Mouse (Mus musculus) neural tube, embryonic 10.5 days (tissue): Measurements from ENCODE around the gene Apoa4.

Source experiments
- DNase-seq: peaks from one replicate; pipeline ENCODE4 v3.0.0-alpha.2; 2017; ENCODE audit warnings: low spot score; ENCODE audit errors: extremely low spot score

Apoa4 gene

DNA sequence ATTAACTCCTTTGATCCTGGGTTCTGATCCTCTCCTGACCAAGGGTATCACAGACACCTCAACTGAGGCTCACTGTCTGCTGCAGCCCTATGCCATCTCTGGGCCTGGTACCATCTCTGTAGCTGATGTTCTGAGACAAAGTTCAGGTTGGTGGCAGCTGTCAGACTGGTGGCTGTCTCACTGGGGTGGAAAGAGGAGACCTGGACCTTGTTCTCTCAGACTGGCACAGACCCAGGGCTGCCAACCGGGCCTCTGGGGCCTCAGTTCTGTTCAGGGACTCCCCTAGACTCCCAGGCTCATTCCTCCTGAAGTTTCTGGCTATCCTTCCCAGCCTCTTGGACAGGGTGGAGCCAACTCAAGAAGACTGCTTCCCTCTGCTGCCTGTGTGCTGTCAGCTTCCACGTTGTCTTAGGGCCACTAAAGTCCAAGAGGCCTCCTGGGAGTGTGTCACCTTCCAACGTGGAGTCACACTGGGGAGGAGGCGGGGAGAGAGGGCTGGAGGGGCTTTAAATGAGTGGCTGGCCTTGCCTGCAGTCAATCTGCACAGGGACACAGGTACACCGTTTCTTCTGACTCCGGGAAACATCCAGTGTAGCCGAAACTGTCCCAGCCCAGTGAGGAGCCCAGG, at the start of gene Apoa4:
Gene Apoa4 (plus strand): TSS at position 171 of the 628 bp plus-strand sequence.
- no peak for DNase-seq

DNA sequence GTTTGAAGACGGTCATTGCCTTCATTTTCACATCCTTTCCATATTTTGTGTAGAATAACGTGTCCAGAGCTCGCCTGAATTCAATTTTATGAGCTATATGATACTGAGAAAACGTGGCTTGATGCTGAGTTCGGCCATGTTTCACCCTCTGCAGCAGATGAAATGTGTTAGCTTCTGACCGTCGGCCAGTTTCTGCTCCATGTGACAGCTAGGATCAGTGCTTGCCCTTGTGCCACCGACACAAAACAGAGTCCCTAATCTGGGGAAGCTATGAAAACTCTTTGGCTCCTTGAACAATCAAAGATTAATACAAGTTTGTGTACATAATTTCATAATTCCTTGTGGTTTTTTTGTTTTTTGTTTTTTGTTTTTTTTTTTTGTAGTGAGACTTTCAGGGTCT, 49.3 kb upstream of the Apoa4 start:
- no peak for DNase-seq

DNA sequence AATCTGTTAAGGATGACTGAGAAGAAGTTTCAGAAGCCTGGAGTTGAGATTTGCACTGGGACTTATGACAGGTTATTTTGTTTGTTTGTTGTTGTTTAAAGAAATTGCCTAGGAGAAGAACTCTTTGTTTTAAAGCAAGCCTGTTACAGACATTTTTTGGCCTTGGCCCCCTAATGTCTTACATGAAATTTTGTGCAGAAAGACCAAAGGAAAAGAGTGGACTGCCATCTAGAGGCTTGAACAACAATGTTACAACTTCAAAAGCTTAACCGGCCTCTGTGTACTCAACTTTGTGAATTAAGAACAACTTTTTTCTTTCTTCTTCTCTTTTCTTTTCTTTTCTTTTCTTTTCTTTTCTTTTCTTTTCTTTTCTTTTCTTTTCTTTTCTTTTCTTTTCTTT, 48.9 kb upstream of the Apoa4 start:
- DNase-seq, result no peak

GRCm38 (mm10) chr9:46192642-46193041, 47.9 kb upstream of the Apoa4 start:
- no peak for DNase-seq

- DNase-seq, result no peak
Measured at GRCm38 (mm10) chr9:46194809-46195208, 45.7 kb upstream of the Apoa4 start.

DNA sequence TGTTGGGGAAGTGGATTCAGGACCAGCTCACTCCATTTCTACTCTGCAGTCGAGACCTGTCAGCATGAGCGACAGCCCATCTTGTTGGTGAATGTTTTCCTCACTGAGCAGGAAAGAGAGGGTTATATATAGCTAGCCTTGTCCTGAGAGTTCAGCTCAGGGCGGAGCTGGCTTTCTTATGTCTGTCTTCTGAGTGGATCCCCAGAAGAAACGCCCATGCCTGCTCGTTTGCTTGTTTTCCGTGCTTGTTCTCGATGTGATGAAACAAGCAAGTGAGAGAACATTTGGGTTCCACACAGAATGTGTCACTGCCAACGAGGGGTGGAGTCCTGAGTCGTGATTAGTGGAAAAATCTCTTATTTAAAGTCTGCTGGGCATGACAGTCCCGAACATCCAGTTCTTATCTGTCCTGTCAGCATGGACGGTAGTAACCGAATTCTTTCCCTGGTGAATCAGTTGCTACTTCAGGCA, 43.8 kb upstream of the Apoa4 start:
- DNase-seq, result no peak

GRCm38 (mm10) chr9:46198461-46198860, 42.0 kb upstream of the Apoa4 start:
- DNase-seq, result no peak

DNA sequence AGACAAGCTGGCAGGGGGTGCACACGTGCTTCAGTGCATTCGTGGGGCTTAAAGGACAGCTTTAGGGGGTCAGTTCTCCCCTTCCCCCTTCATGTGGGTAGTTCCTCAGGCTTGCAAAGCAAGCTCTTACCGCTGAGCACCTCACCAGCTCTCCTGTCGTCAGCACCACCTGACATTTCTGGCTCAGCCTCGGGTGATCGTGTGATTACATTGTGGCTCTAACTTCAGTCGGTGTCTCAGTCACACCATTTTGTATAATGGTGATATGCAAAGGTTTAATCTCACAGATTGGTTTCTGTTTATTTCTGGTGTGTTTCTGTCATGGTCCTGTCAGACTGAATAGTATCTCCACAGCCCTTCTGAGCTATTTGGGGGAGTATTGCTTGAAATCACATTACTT, 41.6 kb upstream of the Apoa4 start:
- DNase-seq, result no peak

GRCm38 (mm10) chr9:46199609-46200008, 40.9 kb upstream of the Apoa4 start:
- DNase-seq, result no peak

DNA sequence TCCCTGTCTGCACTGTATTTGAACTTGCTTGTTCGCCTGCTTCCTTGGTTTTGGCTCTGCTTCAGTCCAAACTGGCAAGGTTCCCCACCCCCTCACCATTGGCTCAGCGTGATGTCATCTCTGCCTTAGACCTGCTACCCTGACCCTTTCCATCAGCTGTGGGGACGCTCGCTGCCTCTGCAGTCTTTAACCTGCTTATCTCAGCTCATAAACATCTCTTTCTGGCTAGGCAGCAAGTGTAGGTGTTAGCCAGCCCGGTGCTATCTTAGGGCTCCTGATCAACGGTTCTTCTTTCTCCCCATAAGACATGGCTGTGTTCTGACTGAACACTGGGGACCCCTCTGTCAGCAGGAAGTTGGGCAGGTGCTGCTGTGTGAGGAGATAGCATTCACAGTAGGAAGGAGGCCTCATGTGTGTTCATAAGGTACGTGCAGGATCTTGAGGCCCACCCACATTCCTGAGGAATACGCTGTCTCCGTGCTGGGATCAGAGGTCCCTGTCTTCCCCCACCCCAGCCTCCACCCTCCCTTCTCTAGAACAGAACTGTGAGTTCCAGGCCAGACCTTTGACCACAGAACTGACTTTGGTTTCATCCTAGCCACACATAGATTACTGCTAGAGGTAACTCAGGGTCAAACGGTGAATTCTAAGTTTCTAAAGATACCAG, 33.5 kb upstream of the Apoa4 start:
- DNase-seq, result no peak

DNA sequence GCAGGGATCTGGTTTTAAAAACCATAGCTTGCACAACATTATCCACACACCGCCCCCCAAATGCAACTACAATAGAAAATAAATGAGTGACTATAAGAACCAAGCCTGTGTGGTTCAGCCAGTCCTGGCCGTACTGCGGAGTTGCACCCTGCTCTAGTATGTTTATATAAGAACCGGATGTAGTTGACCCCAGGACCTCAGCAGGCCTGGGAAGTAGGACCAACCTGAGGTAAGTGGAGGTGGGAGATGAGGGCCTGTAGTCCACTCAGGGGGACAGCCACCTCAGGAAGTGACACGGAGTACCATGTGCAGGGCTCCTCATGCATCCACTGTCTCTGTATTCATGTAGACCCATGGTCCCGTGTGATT, 33.0 kb upstream of the Apoa4 start:
- no peak for DNase-seq

DNA sequence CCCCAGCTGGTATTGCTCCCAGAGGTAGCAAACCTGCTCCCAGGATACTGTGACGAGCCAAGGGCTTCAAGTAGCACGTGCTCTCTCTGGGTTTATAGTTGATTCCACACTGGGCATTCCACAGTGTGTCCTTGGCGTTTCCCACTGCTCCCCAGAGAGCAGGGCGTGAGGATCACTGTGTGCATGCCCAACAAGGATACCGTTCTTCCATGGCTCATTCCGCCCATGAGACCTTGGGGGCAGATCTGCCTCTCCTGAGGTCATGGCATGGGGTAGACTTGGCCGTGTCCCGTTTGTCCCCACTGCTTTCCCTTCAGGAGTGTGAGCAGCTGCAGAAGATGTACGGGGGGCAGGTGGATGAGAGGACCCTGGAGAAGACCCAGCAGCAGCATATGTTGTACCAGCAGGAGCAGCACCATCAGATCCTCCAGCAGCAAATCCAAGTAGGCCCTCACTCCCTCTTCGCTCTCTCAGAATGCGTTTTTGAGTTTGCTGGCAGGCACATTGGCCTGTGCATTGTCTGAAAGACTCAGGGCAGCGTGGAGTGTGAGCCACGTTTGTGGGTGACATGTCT, 32.0 kb upstream of the Apoa4 start:
- no peak for DNase-seq

DNA sequence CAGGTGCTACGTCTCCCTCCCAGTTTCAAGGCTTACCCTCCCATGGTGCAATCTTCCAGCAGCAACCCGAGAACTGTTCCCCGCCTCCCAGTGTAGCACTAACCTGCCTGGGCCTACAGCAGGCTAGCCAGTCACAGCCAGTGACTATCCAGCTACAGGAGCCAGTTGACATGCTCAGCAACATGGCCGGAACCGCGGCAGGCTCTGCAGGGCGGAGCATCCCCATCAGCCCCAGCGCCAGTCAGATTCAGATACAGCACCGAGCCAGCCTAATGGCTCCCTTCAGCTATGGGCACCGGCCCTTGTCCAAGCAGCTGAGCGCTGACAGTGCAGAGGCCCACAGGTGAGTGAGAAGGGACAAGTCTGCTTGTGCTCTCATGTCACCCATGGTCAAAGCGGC, 30.0 kb upstream of the Apoa4 start:
- DNase-seq, result no peak

- no peak for DNase-seq
Measured at GRCm38 (mm10) chr9:46214276-46214675, 26.2 kb upstream of the Apoa4 start.

DNA sequence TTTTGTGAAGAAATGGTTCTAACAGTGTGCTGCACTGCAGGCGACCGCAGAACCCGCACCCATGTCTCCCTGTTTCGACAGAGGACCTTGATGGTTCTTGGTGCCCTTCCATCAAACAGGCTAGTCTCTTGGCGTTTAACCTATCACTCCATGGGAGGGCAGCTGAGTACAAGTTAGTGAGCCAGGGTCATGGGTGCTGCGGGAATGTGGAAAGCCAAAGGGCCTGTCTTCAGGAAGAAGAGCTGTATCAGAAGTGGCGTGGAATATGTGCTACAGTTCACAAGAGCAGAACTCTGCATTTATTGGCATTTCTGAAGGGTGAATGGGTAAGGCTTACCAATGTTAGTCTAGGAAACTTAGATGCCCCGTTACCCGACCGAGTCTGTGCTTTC, 25.6 kb upstream of the Apoa4 start:
- DNase-seq, result no peak

GRCm38 (mm10) chr9:46215338-46216322, 24.9 kb upstream of the Apoa4 start:
- no peak for DNase-seq

DNA sequence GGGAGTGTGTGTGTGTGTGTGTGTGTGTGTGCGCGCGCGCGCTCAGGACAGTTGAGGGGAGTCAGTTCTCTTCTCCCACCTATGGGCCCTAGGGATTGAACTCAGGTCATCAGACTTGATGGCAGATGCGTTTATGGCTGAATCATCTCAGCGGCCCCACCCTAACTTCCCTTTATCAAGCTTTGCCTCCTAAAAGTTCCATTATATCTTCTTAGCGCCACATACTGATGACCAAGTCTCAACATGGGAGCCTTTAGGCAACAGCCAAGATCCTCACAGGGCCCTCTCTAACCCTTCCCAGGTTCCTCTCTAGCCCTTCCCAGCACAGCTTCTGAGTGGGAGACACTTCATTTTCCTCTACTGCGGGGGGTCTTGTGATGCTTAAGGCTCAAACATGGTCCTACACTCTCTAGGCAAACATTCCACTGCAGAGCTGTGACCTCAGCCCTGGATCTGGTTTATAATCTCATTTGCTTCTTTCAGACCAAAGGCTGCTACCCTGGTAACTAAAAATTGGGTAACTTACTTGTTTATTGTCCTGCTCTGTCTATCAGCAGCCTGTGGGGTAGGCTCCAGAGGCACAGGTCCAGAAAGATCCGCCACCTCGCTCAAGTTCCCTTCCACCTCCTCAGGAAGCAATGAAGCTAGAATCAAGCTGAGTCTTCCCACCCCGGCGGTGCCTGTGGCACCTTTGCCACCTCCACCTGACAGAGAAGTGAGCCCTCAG, 23.6 kb upstream of the Apoa4 start:
- no peak for DNase-seq

DNA sequence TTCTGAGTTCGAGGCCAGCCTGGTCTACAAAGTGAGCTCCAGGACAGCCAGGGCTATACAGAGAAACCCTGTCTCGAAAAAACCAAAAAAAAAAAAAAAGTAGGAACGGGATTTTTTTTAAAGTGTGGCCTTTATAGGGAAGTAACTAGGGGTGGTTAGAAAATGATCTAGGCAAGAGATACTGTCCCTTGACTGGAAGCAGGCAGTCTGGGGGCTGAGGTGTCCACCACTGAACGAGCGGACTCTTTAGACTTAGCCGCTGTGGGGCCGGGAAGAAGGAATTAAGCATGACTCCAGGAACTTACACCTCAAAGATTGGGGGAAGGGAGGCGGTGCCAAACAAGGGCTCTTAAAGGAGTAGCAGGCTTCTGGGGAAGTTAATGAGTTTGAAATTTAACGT, 22.3 kb upstream of the Apoa4 start:
- DNase-seq, result no peak

GRCm38 (mm10) chr9:46223090-46223489, 17.4 kb upstream of the Apoa4 start:
- DNase-seq, result no peak

- DNase-seq, result no peak
Measured at GRCm38 (mm10) chr9:46224101-46224500, 16.4 kb upstream of the Apoa4 start.
